Mouse (Mus musculus): ENCODE results near the gene Tlx2. TPM values are rescaled to one million over a fixed set of nuclear protein-coding genes. Genes with fewer than 3 reads are reported as not detected.

The Tlx2 gene
- polyA plus RNA-seq, 1 experiment from 2014 or later = 1.0 TPM

DNA sequence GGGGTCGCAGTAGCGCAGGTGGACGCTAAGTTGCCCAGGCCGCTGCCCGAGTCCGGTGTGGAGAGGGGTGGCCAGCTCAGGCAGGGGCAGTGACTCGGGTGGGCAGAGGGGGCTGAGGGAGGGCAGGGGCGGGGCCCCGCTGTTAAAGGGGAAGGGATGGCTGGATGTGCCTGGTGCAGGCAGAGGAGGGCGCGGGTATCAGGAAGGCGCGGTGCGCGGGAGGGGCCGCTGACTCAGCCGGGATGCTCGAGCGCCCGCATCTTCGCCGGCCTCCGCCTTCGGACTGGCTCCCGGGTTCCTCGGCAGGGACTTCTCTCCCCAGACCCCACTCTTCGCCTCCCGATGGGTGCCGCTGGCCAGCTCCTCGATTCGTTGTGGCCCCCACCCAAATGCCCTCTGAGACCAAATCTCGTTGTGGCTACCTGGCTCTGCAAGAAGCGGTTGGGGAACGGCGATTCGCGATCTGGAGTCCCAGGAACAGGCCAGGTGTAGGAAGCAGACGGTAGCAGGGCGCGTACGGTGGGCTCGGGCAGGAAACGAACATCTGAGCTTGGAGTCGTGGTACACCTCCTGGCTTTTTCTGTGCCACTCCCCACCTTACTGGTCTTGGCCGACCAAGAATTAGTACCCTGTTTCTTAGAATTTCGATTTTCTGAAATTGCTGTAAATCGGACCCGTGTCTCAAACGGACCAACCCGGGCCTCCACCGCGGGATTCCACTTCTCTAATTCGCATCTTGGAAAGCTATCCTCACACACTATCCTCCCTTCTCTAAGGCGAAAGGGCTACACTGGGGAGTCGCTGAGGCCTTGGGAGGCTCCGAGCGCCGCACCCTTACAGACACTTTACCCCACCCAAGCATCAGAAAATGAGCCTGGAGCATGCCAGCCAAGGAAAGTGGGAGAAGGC lies 472 bp upstream of the Tlx2 start:
- no peaks in the 10 kb centered on the region for H3K9me3 ChIP-seq
- peaks cover 28% of the 10 kb centered on the region for H3K4me1 ChIP-seq (replicated peaks)
- peak overlapping the region; percentile 29 for H3K4me3 ChIP-seq (replicated peaks)
- peak overlapping the region; percentile 18; the same call in 1 of the 2 replicates for H3K9ac ChIP-seq (replicated peaks)
- H3K27ac ChIP-seq = no peak overlapping the region
- H3K27me3 ChIP-seq = peaks cover 97% of the 10 kb centered on the region
- WGBS = under 1% methylated on average over 58 of the region's 58 CpGs
- no peak for ATAC-seq (ENCODE audit: insufficient number of reproducible peaks, insufficient read depth, low FRiP score, low TSS enrichment, low read depth)
- no peaks in the 10 kb centered on the region for H3K36me3 ChIP-seq
- peak overlapping the region; percentile 46 for H3K4me2 ChIP-seq

DNA sequence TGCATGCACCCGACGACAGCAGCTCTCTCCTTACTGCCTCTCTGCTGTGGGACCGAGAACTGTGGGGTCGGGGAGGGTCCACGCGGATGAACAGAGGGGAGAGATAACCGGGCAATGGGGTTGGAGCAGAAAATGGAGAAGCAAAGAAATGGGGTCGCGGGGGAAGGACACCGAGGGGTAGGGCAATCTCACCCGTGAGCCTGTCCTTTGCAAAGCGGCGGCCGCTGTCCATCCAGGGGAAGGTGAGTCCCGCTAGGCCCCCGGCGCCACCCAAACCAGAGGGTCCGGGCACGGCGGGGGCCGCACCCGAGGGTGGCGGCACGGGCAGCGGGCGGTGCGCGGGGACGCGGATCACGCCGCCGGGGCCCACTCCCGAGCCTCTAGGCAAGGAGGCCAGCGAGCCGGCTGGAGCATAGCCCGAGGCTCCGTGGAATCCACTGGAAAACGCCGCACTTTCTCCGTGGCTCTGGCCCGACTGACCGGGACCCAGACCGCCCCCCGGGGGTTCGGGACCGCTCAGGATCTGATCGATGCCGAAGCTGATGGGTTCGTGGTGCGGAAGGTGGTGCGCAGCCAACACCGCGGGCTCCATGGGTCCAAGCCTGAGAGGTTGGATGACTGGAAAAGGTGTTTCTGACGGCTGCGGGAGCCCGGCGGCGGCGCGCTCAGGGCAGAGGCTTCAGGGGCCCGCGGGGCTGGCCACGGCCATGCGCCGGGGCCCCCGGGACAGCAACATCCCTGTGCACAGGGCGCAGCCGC lies 426 bp downstream of the Tlx2 start:
- no peak overlapping the region for H3K27ac ChIP-seq

DNA sequence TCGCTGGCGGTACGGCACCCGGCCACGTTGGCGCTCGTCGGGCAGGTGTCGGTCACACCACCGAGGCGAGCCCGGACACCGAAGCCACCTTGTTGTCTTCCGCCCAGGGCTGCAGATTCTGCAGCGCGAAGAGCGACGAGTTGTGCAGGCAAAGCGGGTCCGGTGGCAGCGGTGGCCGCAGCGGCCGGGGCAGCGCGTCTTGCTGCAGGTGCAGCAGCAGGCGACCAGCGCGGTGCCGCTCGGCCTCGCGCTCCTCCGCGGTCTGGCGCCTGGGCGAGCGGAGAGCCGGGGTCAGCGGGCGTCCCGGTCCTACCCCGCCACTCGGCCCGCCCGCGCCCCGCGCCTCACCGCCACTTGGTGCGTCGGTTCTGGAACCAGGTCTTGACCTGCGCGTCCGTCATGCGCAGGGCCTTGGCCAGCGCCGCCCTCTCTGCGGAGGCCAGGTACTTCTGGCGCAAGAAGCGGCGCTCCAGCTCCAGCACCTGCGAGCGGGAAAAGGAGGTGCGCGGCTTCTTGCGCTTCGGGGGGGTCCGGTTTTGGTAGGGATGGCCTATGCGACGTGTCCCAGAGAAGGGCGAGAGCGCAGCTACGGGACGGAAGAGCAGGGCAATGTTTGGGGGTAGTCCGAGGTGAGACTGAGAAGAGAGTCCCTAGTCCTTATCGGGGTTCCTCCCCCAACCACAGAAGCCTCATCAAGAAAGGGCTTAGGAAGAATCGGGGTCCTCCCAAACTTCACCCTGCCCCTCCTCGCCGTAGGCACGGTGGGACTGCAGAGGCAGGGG lies 1.2 kb downstream of the Tlx2 start:
- Histone ChIP-seq H3K27me3 (peaks cover 99% of the 10 kb centered on the region), H3K9me3 (no peaks in the 10 kb centered on the region), H3K4me2 (peak overlapping the region; percentile 39), H3K36me3 (no peaks in the 10 kb centered on the region), H3K4me1 (replicated peaks) (peaks cover 28% of the 10 kb centered on the region), H3K9ac (replicated peaks) (0 out of 2 replicates have a peak overlapping the region, but pooled peaks have one; percentile 8), H3K27ac (no peak overlapping the region), H3K4me3 (replicated peaks) (peak overlapping the region; percentile 29)
- under 1% methylated on average over 81 of the region's 81 CpGs for WGBS
- ATAC-seq (ENCODE audit: insufficient number of reproducible peaks, insufficient read depth, low FRiP score, low TSS enrichment, low read depth) = no peak

More for the DNA sequence above, 426 bp downstream of the Tlx2 start:
- no peak for ATAC-seq (ENCODE audit: insufficient number of reproducible peaks, insufficient read depth, low FRiP score, low TSS enrichment, low read depth)
- peak overlapping the region; percentile 29 for H3K4me3 ChIP-seq (replicated peaks)
- peaks cover 28% of the 10 kb centered on the region for H3K4me1 ChIP-seq (replicated peaks)
- H3K4me2 ChIP-seq = peak overlapping the region; percentile 46
- no peaks in the 10 kb centered on the region for H3K9me3 ChIP-seq
- no peaks in the 10 kb centered on the region for H3K36me3 ChIP-seq
- peaks cover 99% of the 10 kb centered on the region for H3K27me3 ChIP-seq
- 1% methylated on average over 68 of the region's 69 CpGs for WGBS
- no peak overlapping the region for H3K9ac ChIP-seq (replicated peaks)

DNA sequence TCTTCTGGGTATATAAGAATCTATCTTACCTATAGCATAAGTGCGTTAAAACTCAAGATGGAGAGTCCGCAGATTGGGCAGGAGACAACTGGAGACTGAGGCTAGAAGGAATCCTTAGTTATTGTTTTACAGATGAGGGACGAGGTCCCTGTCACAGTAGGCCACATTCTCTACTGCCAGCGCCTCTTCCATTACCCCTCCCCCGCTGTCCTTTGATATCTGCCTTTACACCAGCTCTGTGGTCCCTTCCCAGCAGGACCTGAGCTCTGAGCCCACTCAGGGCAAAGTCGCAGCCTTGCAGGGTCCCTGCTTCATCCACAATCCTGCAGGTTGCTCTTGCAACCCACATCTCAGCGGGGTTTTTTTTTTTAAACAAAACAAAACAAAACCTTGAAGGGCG lies 1.9 kb downstream of the Tlx2 start:
- Histone ChIP-seq H3K27ac (no peak overlapping the region), H3K4me2 (no peak overlapping the region), H3K4me3 (replicated peaks) (no peak overlapping the region), H3K9ac (replicated peaks) (no peak overlapping the region), H3K27me3 (peaks cover 99% of the 10 kb centered on the region), H3K9me3 (no peaks in the 10 kb centered on the region), H3K4me1 (replicated peaks) (peaks cover 28% of the 10 kb centered on the region), H3K36me3 (no peaks in the 10 kb centered on the region)
- WGBS = 5% methylated on average over 8 of the region's 8 CpGs
- no peak for ATAC-seq (ENCODE audit: insufficient number of reproducible peaks, insufficient read depth, low FRiP score, low TSS enrichment, low read depth)

DNA sequence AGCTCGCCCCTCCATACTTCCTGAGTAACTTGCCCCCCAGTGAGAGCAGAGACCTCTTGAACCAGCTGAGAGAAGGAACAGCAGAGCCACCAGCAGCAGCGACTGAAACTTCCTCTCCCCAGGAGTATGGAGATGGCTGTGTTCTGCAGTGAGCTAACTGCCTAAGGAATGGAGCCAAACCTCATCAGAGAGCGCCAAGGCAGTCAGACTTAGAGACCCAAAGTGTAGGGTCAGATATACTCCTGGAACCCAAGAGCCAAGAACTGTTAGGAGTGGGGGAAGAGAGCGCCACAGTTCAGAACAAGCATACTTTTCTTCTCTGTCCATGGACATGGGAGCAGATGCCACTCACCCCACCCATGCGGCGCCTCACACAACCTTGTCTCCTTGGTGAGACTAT lies 3.7 kb downstream of the Tlx2 start:
- Histone ChIP-seq H3K36me3 (no peaks in the 10 kb centered on the region), H3K4me3 (replicated peaks) (no peak overlapping the region), H3K27me3 (peaks cover 99% of the 10 kb centered on the region), H3K9ac (replicated peaks) (no peak overlapping the region), H3K27ac (no peak overlapping the region), H3K9me3 (no peaks in the 10 kb centered on the region), H3K4me1 (replicated peaks) (peaks cover 26% of the 10 kb centered on the region), H3K4me2 (no peak overlapping the region)
- no peak for ATAC-seq (ENCODE audit: insufficient number of reproducible peaks, insufficient read depth, low FRiP score, low TSS enrichment, low read depth)
- 22% methylated on average over 6 of the region's 6 CpGs for WGBS

DNA sequence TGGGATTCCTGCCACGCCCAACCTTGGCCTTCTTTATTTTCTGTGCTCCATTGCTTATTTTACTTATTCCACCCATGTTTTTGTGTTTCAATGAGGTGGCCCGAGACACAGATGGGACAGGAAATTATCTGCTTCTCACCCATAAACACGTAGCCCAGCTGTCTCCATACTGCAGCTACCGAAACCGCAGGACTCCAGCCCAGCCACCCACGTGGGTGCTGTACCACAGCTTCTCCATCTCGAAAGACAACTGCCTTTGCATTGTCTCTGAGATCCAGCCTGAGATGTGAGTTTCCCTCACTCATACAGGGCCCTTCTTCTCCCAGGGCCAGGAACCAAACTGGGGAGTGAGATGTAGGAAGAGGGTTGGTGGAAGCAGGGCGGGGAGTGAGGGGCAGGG lies 4.1 kb downstream of the Tlx2 start:
- Histone ChIP-seq H3K27ac (no peak overlapping the region), H3K4me2 (no peak overlapping the region), H3K4me1 (replicated peaks) (peaks cover 22% of the 10 kb centered on the region), H3K27me3 (peaks cover 99% of the 10 kb centered on the region), H3K9ac (replicated peaks) (no peak overlapping the region), H3K36me3 (no peaks in the 10 kb centered on the region), H3K9me3 (no peaks in the 10 kb centered on the region), H3K4me3 (replicated peaks) (no peak overlapping the region)
- ATAC-seq (ENCODE audit: insufficient number of reproducible peaks, insufficient read depth, low FRiP score, low TSS enrichment, low read depth) = no peak
- WGBS = 45% methylated on average over 8 of the region's 8 CpGs

DNA sequence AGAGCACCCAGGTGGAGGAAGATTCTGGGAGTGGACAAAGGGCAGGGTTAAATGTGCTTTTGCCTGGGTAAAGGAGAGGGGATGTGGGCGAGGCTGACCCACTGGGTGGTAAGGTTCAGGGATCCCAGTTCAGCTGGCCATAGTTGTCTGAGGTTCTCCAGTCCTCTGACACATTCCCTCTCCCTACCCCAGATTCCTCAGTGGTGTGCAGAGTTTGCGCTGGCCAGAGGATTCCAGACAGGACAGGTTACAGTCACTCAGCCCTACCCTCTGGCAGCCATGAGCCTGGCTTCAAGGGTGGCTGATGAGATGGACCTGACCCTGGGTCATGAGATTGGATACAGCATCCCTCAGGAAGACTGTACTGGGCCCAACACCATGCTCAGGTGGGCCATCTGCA lies 11.4 kb downstream of the Tlx2 start:
- Histone ChIP-seq H3K27ac (no peak overlapping the region), H3K27me3 (peaks cover 48% of the 10 kb centered on the region), H3K9ac (replicated peaks) (no peak overlapping the region), H3K36me3 (peaks cover 23% of the 10 kb centered on the region), H3K4me2 (no peak overlapping the region), H3K9me3 (no peaks in the 10 kb centered on the region), H3K4me1 (replicated peaks) (peaks cover 10% of the 10 kb centered on the region), H3K4me3 (replicated peaks) (no peak overlapping the region)
- ATAC-seq (ENCODE audit: insufficient number of reproducible peaks, insufficient read depth, low FRiP score, low TSS enrichment, low read depth) = no peak
- 91% methylated on average over 2 of the region's 2 CpGs for WGBS

DNA sequence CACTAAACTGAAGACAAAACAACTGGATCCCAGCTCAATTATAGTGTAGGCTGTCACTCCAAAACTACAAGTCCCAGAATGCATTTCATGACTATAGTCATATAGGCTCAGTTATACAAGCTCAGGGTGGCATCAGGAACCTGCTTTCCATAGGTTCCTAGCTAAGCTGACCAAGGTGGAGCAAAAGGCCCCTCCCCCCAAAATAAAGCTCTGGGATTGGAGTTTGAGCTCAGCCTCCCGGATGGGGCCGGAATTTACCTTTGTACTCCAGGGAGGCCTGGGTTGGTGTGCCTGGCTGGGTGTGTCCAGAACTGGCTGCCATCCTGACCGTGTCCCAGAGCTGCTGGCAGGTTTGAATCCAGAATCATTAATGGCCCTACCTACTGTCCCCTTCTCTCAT lies 12.3 kb downstream of the Tlx2 start, which contains the start of gene Dqx1:
TSS of gene Dqx1 (plus strand) at position 55 of the 400 bp plus-strand sequence.
- Histone ChIP-seq H3K9ac (replicated peaks) (no peak within 1 kb of the TSS), H3K4me2 (no peak within 1 kb of the TSS), H3K27me3 (peaks cover 39% of the 10 kb centered on the region), H3K4me3 (replicated peaks) (no peak within 1 kb of the TSS), H3K4me1 (replicated peaks) (peaks cover 18% of the 10 kb centered on the region), H3K36me3 (peaks cover 23% of the 10 kb centered on the region), H3K27ac (no peak within 1 kb of the TSS), H3K9me3 (no peaks in the 10 kb centered on the region)
- WGBS = 51% methylated on average over 3 of the region's 3 CpGs
- ATAC-seq (ENCODE audit: insufficient number of reproducible peaks, insufficient read depth, low FRiP score, low TSS enrichment, low read depth) = no peak

DNA sequence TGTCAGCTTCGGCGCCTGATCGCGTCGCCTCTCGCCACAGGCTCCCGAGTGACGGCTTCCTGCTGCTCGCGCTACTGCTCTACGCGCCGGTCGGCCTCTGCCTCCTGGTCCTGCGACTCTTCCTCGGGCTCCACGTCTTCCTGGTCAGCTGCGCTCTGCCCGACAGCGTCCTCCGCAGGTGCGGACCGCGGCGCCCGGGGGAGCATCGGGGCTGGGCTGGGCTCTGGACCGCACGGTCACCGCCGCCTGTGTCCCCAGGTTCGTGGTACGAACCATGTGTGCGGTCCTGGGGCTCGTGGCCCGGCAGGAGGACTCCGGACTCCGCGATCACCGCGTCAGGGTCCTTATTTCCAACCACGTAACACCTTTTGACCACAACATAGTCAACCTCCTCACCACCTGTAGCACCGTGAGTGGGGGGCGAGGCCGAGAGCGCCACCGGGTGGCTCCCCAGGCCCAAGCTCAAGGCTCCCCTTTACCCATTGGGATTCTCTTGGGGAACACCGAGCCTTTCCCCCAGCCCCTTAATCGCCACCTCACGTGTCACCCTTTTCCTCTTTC lies 15.1 kb downstream of the Tlx2 start, which contains the start of gene Htra2:
TSS of gene Htra2 (minus strand) at position 403 of the 561 bp plus-strand sequence.
- Histone ChIP-seq H3K9me3 (no peaks in the 10 kb centered on the region), H3K4me3 (replicated peaks) (peak within 1 kb of the TSS; percentile 97), H3K4me1 (replicated peaks) (peaks cover 23% of the 10 kb centered on the region), H3K27me3 (peaks cover 11% of the 10 kb centered on the region), H3K9ac (replicated peaks) (peak within 1 kb of the TSS; percentile 88), H3K27ac (peak within 1 kb of the TSS; percentile 93), H3K4me2 (peak within 1 kb of the TSS; percentile 73), H3K36me3 (peaks cover 45% of the 10 kb centered on the region)
- ATAC-seq (ENCODE audit: insufficient number of reproducible peaks, insufficient read depth, low FRiP score, low TSS enrichment, low read depth) = peak; percentile 4; the same call in 1 of the 2 replicates
- WGBS = under 1% methylated on average over 49 of the region's 50 CpGs

DNA sequence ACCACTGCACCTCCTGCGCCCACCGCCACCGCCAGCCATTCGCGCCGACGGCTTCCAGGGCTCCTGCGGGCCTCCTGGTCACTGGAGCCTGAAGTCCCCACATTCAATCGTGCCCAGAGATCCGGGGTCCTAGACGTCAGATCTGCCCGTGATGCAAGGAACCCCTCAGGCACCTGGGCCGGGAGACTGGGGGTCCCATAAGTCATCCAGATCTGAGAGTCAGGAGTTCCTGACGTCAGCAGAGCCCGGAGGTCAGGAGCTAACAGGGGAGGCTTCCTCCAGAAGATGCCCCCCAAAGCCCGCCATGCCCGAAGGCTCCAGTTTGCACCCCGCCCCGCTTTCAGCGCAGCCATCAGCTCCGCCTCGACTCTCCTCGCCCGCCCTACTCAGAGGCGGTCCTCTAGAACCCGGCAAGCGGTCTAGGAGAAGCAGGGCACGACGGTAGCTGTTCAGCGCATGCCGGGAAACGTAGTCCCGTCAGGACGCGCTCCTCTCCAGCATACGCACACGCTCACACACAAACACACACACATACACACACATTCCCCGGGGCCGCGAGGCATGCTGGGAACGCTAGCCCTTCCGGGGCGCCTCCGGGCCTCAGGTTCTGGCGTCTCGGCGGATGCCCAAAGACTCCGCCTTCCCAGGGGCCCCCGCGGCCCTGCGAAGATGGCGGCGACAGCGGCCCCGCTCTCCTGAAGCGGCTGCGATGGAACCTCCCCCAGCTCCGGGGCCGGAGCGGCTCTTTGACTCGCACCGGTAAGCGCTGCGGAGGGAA lies 15.8 kb downstream of the Tlx2 start, which contains the start of gene Aup1:
TSS of gene Aup1 (plus strand) at position 448 of the 778 bp plus-strand sequence.
- peak within 1 kb of the TSS; percentile 97 for H3K4me3 ChIP-seq (replicated peaks)
- H3K27me3 ChIP-seq = peaks cover 7% of the 10 kb centered on the region; the same call in 1 of the 2 replicates
- peak; percentile 93 for ATAC-seq (ENCODE audit: insufficient number of reproducible peaks, insufficient read depth, low FRiP score, low TSS enrichment, low read depth)
- H3K9ac ChIP-seq (replicated peaks) = peak within 1 kb of the TSS; percentile 88
- WGBS = under 1% methylated on average over 63 of the region's 64 CpGs
- H3K36me3 ChIP-seq = peaks cover 48% of the 10 kb centered on the region
- H3K9me3 ChIP-seq = no peaks in the 10 kb centered on the region
- H3K27ac ChIP-seq = peak within 1 kb of the TSS; percentile 93
- H3K4me1 ChIP-seq (replicated peaks) = peaks cover 23% of the 10 kb centered on the region
- H3K4me2 ChIP-seq = peak within 1 kb of the TSS; percentile 73

Measured in limb, embryonic 12.5 days (tissue).